Mouse (Mus musculus) embryonic fibroblast, embryonic 13.5 days (primary cell): ENCODE data around the gene Dip2c.

Experiments used
- CTCF ChIP-seq: IDR thresholded peaks from 2 replicates; pipeline ENCODE4 v1.5.1; 2011; ENCODE audit warnings: mild to moderate bottlenecking, control low read depth, low read length, moderate library complexity, borderline replicate concordance; ENCODE audit not compliant: insufficient read depth
- POLR2A ChIP-seq: IDR thresholded peaks from 2 replicates; pipeline ENCODE4 v1.6.1; 2011; ENCODE audit warnings: low read depth, mild to moderate bottlenecking, control low read depth, low read length, moderate library complexity

GRCm38 (mm10) chr13:9277621-9277960 is 1.3 kb downstream of the Dip2c start:
- no peak for TF ChIP-seq POLR2A
- peak; percentile 27; the same call in 1 of the 2 replicates for TF ChIP-seq CTCF
